Mouse (Mus musculus) CH12.LX (cell line): Measurements from ENCODE around the gene Mgll. TPM values are rescaled to one million over a fixed set of nuclear protein-coding genes. Genes with fewer than 3 reads are reported as not detected.

Experiments used
- DNase-seq: peaks from one replicate; pipeline ENCODE4 v3.0.0-alpha.2; 2013; ENCODE audit errors: extremely low read depth
- H3K27ac ChIP-seq: 2 replicates; pipeline ENCODE4 v1.5.1; 2012; ENCODE audit warnings: low read depth, mild to moderate bottlenecking, control low read depth, moderate library complexity; ENCODE audit not compliant: insufficient read depth
- H3K27me3 ChIP-seq: replicated peaks from 2 replicates; pipeline ENCODE3; 2012; ENCODE audit warnings: inconsistent platforms
- H3K36me3 ChIP-seq, 2 experiments: replicated peaks in 1 of 2; 2 replicates each; pipeline versions ENCODE3 to v1.6.1; 2012; ENCODE audit warnings: inconsistent platforms in 1 of 2, low read length in 1 of 2, mild to moderate bottlenecking in 1 of 2, mixed read lengths in 1 of 2, moderate library complexity in 1 of 2; ENCODE audit not compliant: control insufficient read depth in 1 of 2, insufficient read depth in 1 of 2
- H3K4me1 ChIP-seq, 2 experiments: 2 replicates each; pipeline ENCODE4 v1.6.1; 2012; ENCODE audit warnings: inconsistent platforms in 1 of 2, moderate library complexity in 1 of 2; ENCODE audit not compliant: insufficient read depth in 2 of 2, control insufficient read depth in 1 of 2
- H3K4me2 ChIP-seq: 2 replicates; pipeline ENCODE4 v1.6.1; 2012; ENCODE audit warnings: low read depth, mild to moderate bottlenecking, control low read depth; ENCODE audit not compliant: poor library complexity, insufficient read depth, severe bottlenecking
- H3K4me3 ChIP-seq, 3 experiments: fragments of 150-350 bp in 1 of 3; sonication (generic) in 1 of 3; replicated peaks in 1 of 3; 2 replicates each; pipeline versions ENCODE3 to v1.5.1; 2011 to 2012; ENCODE audit warnings: low read depth in 2 of 3, low read length in 2 of 3, mild to moderate bottlenecking in 2 of 3, moderate library complexity in 2 of 3, control low read depth in 1 of 3, improper control_type of control experiment in 1 of 3, inconsistent platforms in 1 of 3, mixed read lengths in 1 of 3; ENCODE audit not compliant: poor library complexity in 1 of 3
- H3K79me2 ChIP-seq: replicated peaks from 2 replicates; pipeline ENCODE4 v1.6.1; 2012; ENCODE audit warnings: mild to moderate bottlenecking, moderate library complexity; ENCODE audit not compliant: control insufficient read depth, poor library complexity, insufficient read depth, severe bottlenecking; ENCODE audit errors: extremely low read depth
- H3K9ac ChIP-seq: 2 replicates; pipeline ENCODE4 v1.6.1; 2012; ENCODE audit warnings: low read depth, mild to moderate bottlenecking, control low read depth, moderate library complexity; ENCODE audit not compliant: insufficient read depth
- H3K9me3 ChIP-seq: replicated peaks from 2 replicates; pipeline ENCODE3; 2012; ENCODE audit warnings: low read length, inconsistent platforms, mixed read lengths
- BHLHE40 ChIP-seq: IDR thresholded peaks from 2 replicates; pipeline ENCODE4 v1.6.1; 2011; ENCODE audit warnings: mild to moderate bottlenecking, low read depth, low read length, improper control_type of control experiment
- CHD1 ChIP-seq: IDR thresholded peaks from 2 replicates; pipeline ENCODE4 v1.6.1; 2012; ENCODE audit warnings: low read depth, low read length, improper control_type of control experiment, inconsistent platforms
- E2F4 ChIP-seq: IDR thresholded peaks from 2 replicates; pipeline ENCODE4 v1.6.1; 2011; ENCODE audit warnings: low read depth, low read length, improper control_type of control experiment; ENCODE audit not compliant: insufficient replicate concordance
- GABPA ChIP-seq: IDR thresholded peaks from 2 replicates; pipeline ENCODE4 v1.6.1; 2012; ENCODE audit warnings: low read depth, low read length, improper control_type of control experiment, inconsistent platforms; ENCODE audit not compliant: insufficient replicate concordance
- HCFC1 ChIP-seq: IDR thresholded peaks from 2 replicates; pipeline ENCODE4 v1.6.1; 2012; ENCODE audit warnings: low read depth, mild to moderate bottlenecking, inconsistent platforms, low read length, improper control_type of control experiment
- IRF4 ChIP-seq: IDR thresholded peaks from 2 replicates; pipeline ENCODE4 v1.6.1; 2014; ENCODE audit warnings: low read depth, mild to moderate bottlenecking, inconsistent platforms, low read length, improper control_type of control experiment
- JUND ChIP-seq: conservative IDR thresholded peaks from 2 replicates; pipeline ENCODE4 v1.6.1; 2011; ENCODE audit warnings: low read depth, low read length, improper control_type of control experiment
- KAT2A ChIP-seq: IDR thresholded peaks from 2 replicates; pipeline ENCODE4 v1.6.1; 2012; ENCODE audit warnings: low read length, improper control_type of control experiment, inconsistent platforms; ENCODE audit not compliant: insufficient replicate concordance
- MAFK ChIP-seq: IDR thresholded peaks from 2 replicates; pipeline ENCODE4 v1.6.1; 2011; ENCODE audit warnings: low read length, improper control_type of control experiment; ENCODE audit not compliant: insufficient replicate concordance
- MEF2A ChIP-seq: IDR thresholded peaks from 2 replicates; pipeline ENCODE4 v1.6.1; 2014; ENCODE audit warnings: low read depth, mild to moderate bottlenecking, inconsistent platforms, low read length, improper control_type of control experiment, borderline replicate concordance
- MXI1 ChIP-seq: IDR thresholded peaks from 2 replicates; pipeline ENCODE4 v1.6.1; 2011; ENCODE audit warnings: mild to moderate bottlenecking, low read depth, low read length, improper control_type of control experiment
- MYC ChIP-seq: IDR thresholded peaks from 2 replicates; pipeline ENCODE4 v1.6.1; 2011; ENCODE audit warnings: low read depth, mild to moderate bottlenecking, improper control_type of control experiment, low read length
- POLR2A ChIP-seq: IDR thresholded peaks from 2 replicates; pipeline ENCODE4 v1.6.1; 2011; ENCODE audit warnings: low read depth, mild to moderate bottlenecking, improper control_type of control experiment, low read length
- RAD21 ChIP-seq: IDR thresholded peaks from 2 replicates; pipeline ENCODE4 v1.6.1; 2011; ENCODE audit warnings: low read depth, mild to moderate bottlenecking, low read length, improper control_type of control experiment, moderate library complexity
- SMC3 ChIP-seq: IDR thresholded peaks from 2 replicates; pipeline ENCODE4 v1.6.1; 2011; ENCODE audit warnings: low read depth, low read length, improper control_type of control experiment
- TBP ChIP-seq: conservative IDR thresholded peaks from 2 replicates; pipeline ENCODE4 v1.6.1; 2011; ENCODE audit warnings: low read depth, low read length, improper control_type of control experiment
- TCF12 ChIP-seq: IDR thresholded peaks from 2 replicates; pipeline ENCODE4 v1.6.1; 2014; ENCODE audit warnings: low read depth, mild to moderate bottlenecking, inconsistent platforms, low read length, improper control_type of control experiment
- USF1 ChIP-seq: IDR thresholded peaks from 2 replicates; pipeline ENCODE4 v1.6.1; 2014; ENCODE audit warnings: low read depth, mild to moderate bottlenecking, inconsistent platforms, low read length, improper control_type of control experiment
- USF2 ChIP-seq: conservative IDR thresholded peaks from 2 replicates; pipeline ENCODE4 v1.6.1; 2011; ENCODE audit warnings: low read depth, low read length, improper control_type of control experiment
- ZMIZ1 ChIP-seq: IDR thresholded peaks from 2 replicates; pipeline ENCODE4 v1.6.1; 2012; ENCODE audit warnings: low read depth, mild to moderate bottlenecking, inconsistent platforms, low read length, improper control_type of control experiment
- dilution Hi-C: fragments of 300-500 bp; cut with MboI; formaldehyde crosslinking; loops from 2 replicates; pipeline ENCODE4 v1.14.3; 2020; ENCODE audit warnings: low sequenced_read_pairs; ENCODE audit not compliant: extremely low pct_unique_long_range_greater_than_20kb, extremely low pct_ligation_motif_present
- in situ Hi-C: fragments of 300-500 bp; cut with MboI; formaldehyde crosslinking; loops from 3 replicates; pipeline ENCODE4 v1.14.3; 2019; ENCODE audit warnings: low sequenced_read_pairs, low pct_ligation_motif_present, low pct_unique_long_range_greater_than_20kb, mixed read lengths
- polyA plus RNA-seq: library from polyadenylated mRNA; unstranded; fragments of >175 nt; gene quantifications from 2 replicates; pipeline ENCODE4 v1.2.1, GENCODE M21; 2012; ENCODE audit warnings: low read depth; ENCODE audit not compliant: insufficient read length
- total RNA-seq, 2 experiments: library from RNA; depleted of rRNA; stranded (reverse); fragments of 300-350 nt in 1 of 2; fragments of >200 nt in 1 of 2; gene quantifications; 2 replicates each; pipeline ENCODE4 v1.2.3; 2012 to 2014

Mgll gene
- total and polyA plus RNA-seq, 3 experiments = 60.8 to 81.1 (median 76.5) TPM

GRCm38 (mm10) chr6:88815036-88815435 is 90.8 kb downstream of the Mgll start:
- H3K9me3 ChIP-seq = no peaks in the 10 kb centered on the region
- H3K9ac ChIP-seq = no peak overlapping the region
- no peak overlapping the region for H3K27ac ChIP-seq
- DNase-seq = no peak
- TF ChIP-seq SMC3 (no peak), MAFK (no peak), TCF12 (no peak), TBP (no peak), KAT2A (no peak), USF2 (no peak), IRF4 (no peak), MYC (no peak), BHLHE40 (no peak), E2F4 (no peak), POLR2A (no peak), ZMIZ1 (no peak), RAD21 (no peak)
- H3K27me3 ChIP-seq = no peaks in the 10 kb centered on the region
- no peaks in the 10 kb centered on the region for H3K79me2 ChIP-seq
- dilution Hi-C loops = no loop called here
- no peak overlapping the region for H3K4me2 ChIP-seq
- H3K4me1 ChIP-seq = peaks cover 31 to 89% of the 10 kb centered on the region in 2 experiments
- no peak overlapping the region for H3K4me3 ChIP-seq
- peaks cover 70 to 95% of the 10 kb centered on the region in 2 experiments for H3K36me3 ChIP-seq
- in situ Hi-C loops = no loop called here

- no peak for DNase-seq
Observed at GRCm38 (mm10) chr6:88815489-88815888, 91.3 kb downstream of the Mgll start.

More at GRCm38 (mm10) chr6:88815489-88815888, 91.3 kb downstream of the Mgll start:
- H3K4me2 ChIP-seq = no peak overlapping the region
- TF ChIP-seq BHLHE40 (no peak), ZMIZ1 (no peak), JUND (no peak), MXI1 (no peak), HCFC1 (no peak), MEF2A (no peak), USF2 (no peak), GABPA (no peak), CHD1 (no peak), USF1 (no peak)
- no peak overlapping the region for H3K4me3 ChIP-seq
- peaks cover 71 to 94% of the 10 kb centered on the region in 2 experiments for H3K36me3 ChIP-seq
- H3K9me3 ChIP-seq = no peaks in the 10 kb centered on the region
- peaks cover 30 to 89% of the 10 kb centered on the region in 2 experiments for H3K4me1 ChIP-seq
- H3K79me2 ChIP-seq = no peaks in the 10 kb centered on the region
- in situ Hi-C loops = no loop called here
- H3K27me3 ChIP-seq = no peaks in the 10 kb centered on the region
- no peak overlapping the region for H3K27ac ChIP-seq
- no peak overlapping the region for H3K9ac ChIP-seq
- dilution Hi-C loops = no loop called here
